Mouse (Mus musculus): ENCODE measurements around the gene Galnt13. TPM values are rescaled to one million over a fixed set of nuclear protein-coding genes. Genes with fewer than 3 reads are reported as not detected.

The Galnt13 gene
- 0.04 TPM in 1 of 2 replicates, not detected in the other for polyA plus RNA-seq (2012)

DNA sequence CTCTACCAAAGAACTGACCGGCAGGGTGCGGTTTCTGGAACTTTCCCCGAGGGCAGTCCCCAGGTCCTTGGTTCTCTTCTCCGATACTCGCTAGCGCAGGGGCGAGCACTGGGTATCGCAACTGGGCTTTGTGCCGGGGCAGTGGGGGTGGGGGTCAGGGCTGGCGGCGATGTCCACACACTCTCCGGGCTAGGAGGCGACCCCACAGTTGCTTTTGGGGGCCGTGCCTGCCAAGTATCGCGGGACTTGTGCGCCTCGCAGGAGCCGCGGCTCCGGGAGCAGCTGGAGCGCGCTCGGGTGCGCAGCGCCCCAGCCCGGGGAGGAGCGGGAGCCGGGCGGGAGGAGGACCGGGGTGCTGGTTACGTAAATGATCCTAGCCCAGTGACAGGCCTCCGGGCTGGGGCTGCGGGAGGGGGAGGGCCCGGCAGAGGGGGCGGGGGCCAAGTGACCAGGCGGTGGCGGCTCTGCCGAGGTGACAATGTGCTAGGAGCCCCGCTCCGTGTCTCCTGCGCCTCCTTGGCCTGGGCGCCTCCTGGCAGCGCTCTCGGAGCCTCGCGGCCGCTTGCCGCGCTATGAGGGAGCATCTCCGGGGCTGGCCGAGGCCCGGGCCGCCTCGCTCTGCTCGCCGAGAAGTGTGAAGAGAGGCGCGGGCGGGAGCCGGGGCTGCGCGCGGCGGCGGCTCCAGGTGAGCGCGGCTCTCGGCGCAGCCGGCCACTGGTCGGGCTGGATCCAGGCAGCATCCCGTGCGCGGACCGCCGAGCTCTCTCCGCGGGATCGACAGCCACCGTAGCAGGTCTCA is at the start of gene Galnt13:
Galnt13 (plus strand) TSS at position 381 of the 799 bp plus-strand sequence.
- Histone ChIP-seq H3K9me3 (ENCODE audit: control insufficient read depth, low read length) (no peaks in the 10 kb centered on the region; the same call in 1 of the 2 replicates), H3K4me3 (replicated peaks) (no peak within 1 kb of the TSS), H3K4me1 (ENCODE audit: control insufficient read depth) (no peaks in the 10 kb centered on the region), H3K27me3 (ENCODE audit: control insufficient read depth) (peaks cover 24% of the 10 kb centered on the region), H3K36me3 (ENCODE audit: control insufficient read depth) (no peaks in the 10 kb centered on the region)
- TF ChIP-seq GATA1 (IDR thresholded peaks at IDR 0.05; ENCODE audit: low read length): no peak
- TF ChIP-seq TAL1 (IDR thresholded peaks at IDR 0.05; ENCODE audit: low read length): no peak

DNA sequence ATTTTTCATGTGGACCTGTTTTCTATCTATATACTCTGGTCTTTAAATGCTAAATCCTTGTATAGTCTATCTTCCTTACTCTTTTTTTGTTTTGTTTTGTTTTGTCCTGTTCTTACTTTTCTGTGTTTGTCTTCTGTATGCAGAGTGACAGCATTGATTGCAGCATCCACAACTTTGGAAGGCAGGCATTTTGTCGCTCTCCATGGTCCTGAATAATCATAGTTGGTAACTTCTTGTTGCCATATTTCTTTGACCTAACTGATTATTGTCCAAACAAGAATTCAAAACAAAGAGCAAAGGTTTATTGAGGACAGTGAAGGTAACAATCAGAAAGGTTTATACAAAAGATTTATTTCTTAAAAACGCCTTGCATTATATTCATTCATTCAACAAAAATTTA is 5.1 kb upstream of the Galnt13 start:
- no peaks in the 10 kb centered on the region for H3K4me1 ChIP-seq (ENCODE audit: control insufficient read depth)
- no peak for TF ChIP-seq GATA1 (IDR thresholded peaks at IDR 0.05; ENCODE audit: low read length)
- no peak for TF ChIP-seq TAL1 (IDR thresholded peaks at IDR 0.05; ENCODE audit: low read length)
- no peaks in the 10 kb centered on the region for H3K36me3 ChIP-seq (ENCODE audit: control insufficient read depth)
- H3K4me3 ChIP-seq (replicated peaks): no peak overlapping the region
- H3K27me3 ChIP-seq (ENCODE audit: control insufficient read depth): peaks cover 7% of the 10 kb centered on the region
- no peaks in the 10 kb centered on the region; the same call in 1 of the 2 replicates for H3K9me3 ChIP-seq (ENCODE audit: control insufficient read depth, low read length)

DNA sequence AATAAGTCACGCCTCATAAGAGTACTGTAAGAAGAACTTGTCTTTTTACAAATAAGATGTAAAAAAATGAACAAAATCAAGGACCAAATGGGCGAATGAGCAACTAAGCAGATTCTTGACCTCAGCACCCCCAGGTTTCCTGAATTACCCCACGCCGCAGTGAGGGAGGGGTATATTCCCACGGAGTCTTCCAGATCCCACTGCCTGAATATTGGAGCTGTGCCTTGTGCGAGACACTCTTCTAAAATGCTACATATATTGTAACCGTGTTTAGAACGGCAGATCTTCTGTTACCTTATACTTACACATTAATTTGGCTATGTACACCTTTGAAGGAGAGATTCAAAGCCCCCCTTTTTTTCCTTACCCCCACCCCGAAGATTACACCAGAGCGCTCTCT is 737 bp upstream of the Galnt13 start:
- no peaks in the 10 kb centered on the region for H3K4me1 ChIP-seq (ENCODE audit: control insufficient read depth)
- H3K27me3 ChIP-seq (ENCODE audit: control insufficient read depth): peaks cover 24% of the 10 kb centered on the region

DNA sequence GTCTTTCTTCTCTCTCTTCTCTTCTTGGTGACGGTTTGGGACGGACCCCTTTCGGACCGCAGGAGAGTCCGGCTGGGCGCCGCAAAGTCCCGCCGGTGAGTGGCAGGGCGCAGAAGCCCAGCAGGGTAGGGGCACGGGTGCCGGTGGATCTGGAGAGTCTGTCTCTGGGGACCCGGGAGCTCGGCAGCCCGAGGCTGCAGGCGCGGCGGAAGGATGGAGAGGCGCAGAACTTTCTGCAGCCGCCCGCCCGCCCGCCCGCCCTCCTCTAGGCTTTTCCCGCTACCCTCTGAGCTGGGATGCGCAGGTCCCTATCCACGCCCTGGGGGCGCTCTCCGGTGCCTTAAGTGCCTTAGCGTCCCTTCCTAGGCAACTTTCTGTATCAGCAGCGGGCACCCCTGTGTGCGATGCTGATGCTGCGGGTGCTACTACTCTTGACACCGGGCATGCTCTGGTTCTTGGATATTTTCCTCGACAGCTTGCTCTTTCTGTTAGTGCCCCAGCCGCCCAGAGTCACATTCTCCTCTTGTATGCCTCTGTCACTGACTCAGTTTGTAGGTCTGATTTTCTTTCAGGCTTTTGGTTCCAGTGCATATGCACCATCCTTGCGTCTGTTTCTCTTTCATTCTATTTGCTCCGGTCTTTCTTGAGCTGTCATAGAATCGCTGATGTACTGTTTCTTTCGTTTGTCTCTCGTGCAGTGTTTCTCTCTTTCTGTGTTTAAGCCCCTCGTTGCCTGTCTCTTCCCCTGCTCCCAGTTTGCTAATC is 801 bp downstream of the Galnt13 start:
- Histone ChIP-seq H3K4me1 (ENCODE audit: control insufficient read depth) (no peaks in the 10 kb centered on the region), H3K27me3 (ENCODE audit: control insufficient read depth) (peaks cover 24% of the 10 kb centered on the region), H3K36me3 (ENCODE audit: control insufficient read depth) (no peaks in the 10 kb centered on the region), H3K4me3 (replicated peaks) (no peak overlapping the region), H3K9me3 (ENCODE audit: control insufficient read depth, low read length) (no peaks in the 10 kb centered on the region; the same call in 1 of the 2 replicates)
- TF ChIP-seq GATA1 (IDR thresholded peaks at IDR 0.05; ENCODE audit: low read length) (no peak), TAL1 (IDR thresholded peaks at IDR 0.05; ENCODE audit: low read length) (no peak)

More for the DNA sequence above, 737 bp upstream of the Galnt13 start:
- Histone ChIP-seq H3K9me3 (ENCODE audit: control insufficient read depth, low read length) (no peaks in the 10 kb centered on the region; the same call in 1 of the 2 replicates), H3K36me3 (ENCODE audit: control insufficient read depth) (no peaks in the 10 kb centered on the region), H3K4me3 (replicated peaks) (no peak overlapping the region)
- no peak for TF ChIP-seq GATA1 (IDR thresholded peaks at IDR 0.05; ENCODE audit: low read length)
- TF ChIP-seq TAL1 (IDR thresholded peaks at IDR 0.05; ENCODE audit: low read length): no peak

DNA sequence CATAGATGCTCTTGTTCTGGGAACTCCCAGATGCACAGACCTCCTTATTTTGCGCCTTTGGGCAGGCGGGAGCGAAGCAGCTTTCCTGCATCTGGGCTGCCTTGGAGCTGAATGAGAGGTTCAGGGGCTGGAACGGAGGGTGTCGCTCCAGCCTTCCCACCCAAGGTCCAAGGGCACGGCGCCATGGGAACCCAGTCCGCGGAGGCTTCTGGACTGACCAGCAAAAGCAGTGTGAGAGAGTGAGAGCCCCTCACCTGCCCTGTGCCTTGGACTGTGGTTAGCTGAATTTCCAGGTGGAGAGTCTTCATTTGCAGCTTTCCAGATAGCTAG is 1.3 kb downstream of the Galnt13 start:
- Histone ChIP-seq H3K4me1 (ENCODE audit: control insufficient read depth) (no peaks in the 10 kb centered on the region), H3K9me3 (ENCODE audit: control insufficient read depth, low read length) (no peaks in the 10 kb centered on the region), H3K27me3 (ENCODE audit: control insufficient read depth) (peaks cover 24% of the 10 kb centered on the region), H3K4me3 (replicated peaks) (no peak overlapping the region), H3K36me3 (ENCODE audit: control insufficient read depth) (no peaks in the 10 kb centered on the region)
- no peak for TF ChIP-seq TAL1 (IDR thresholded peaks at IDR 0.05; ENCODE audit: low read length)
- no peak for TF ChIP-seq GATA1 (IDR thresholded peaks at IDR 0.05; ENCODE audit: low read length)

DNA sequence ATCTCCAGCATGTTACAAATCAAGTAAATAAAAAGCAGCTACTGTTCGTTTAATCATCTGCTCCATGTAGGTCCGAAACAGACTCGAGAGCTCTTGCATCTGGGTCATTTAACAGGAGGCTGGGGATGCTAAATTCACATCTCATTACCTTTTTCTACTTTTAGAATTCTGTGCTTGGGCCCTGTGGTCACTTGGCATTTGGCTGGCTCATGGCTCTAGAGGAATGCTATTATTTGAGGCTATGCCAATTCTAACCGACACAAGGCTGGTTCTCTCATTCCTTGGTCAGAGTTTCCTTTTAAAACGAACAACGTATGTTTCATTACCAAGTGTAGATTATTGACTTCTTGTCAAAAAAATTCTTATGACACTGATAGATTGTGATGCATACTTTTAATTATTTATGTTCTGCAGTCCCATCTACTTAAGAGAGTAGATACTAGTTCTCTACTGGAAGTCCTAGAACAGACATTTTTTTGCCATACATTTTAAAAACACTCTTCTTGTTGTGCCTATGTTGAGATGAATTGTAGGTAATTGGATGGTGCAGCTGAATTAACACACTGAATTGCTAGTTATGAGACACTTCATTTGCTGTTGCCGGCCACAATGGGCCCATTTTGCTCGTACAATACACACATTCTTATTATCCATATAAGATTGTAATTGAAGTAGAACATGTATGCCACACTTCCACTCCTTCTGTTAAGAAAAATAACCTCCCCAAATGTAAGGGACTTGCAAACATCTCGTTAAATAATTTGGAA is 6.8 kb downstream of the Galnt13 start:
- Histone ChIP-seq H3K9me3 (ENCODE audit: control insufficient read depth, low read length) (no peaks in the 10 kb centered on the region), H3K4me1 (ENCODE audit: control insufficient read depth) (no peaks in the 10 kb centered on the region), H3K36me3 (ENCODE audit: control insufficient read depth) (no peaks in the 10 kb centered on the region), H3K27me3 (ENCODE audit: control insufficient read depth) (no peaks in the 10 kb centered on the region; the same call in 1 of the 2 replicates), H3K4me3 (replicated peaks) (no peak overlapping the region)
- TF ChIP-seq TAL1 (IDR thresholded peaks at IDR 0.05; ENCODE audit: low read length) (no peak), GATA1 (IDR thresholded peaks at IDR 0.05; ENCODE audit: low read length) (no peak)

DNA sequence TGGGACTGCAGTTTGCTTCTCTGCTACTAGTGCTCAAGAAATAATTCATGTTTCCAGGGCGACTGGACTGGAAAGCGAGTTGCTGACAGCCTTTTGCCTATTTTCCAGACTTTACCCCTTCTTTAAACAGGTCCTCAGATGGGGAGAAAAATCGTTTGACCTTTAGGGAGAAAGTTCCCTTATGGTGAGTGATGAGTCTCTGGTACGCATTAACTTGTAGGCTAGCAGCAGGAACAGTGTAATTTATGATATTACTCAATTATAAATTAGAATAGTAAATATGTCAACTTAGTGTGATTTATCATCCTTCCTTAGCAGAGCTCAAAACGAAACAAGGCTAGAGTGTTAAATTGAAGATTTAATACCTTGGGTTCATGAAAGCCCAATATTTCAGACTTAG is 47.3 kb downstream of the Galnt13 start:
- Histone ChIP-seq H3K4me3 (replicated peaks) (no peak overlapping the region), H3K27me3 (ENCODE audit: control insufficient read depth) (no peaks in the 10 kb centered on the region), H3K36me3 (ENCODE audit: control insufficient read depth) (no peaks in the 10 kb centered on the region), H3K4me1 (ENCODE audit: control insufficient read depth) (no peaks in the 10 kb centered on the region), H3K9me3 (ENCODE audit: control insufficient read depth, low read length) (no peaks in the 10 kb centered on the region)
- TF ChIP-seq GATA1 (IDR thresholded peaks at IDR 0.05; ENCODE audit: low read length) (no peak), TAL1 (IDR thresholded peaks at IDR 0.05; ENCODE audit: low read length) (no peak)

DNA sequence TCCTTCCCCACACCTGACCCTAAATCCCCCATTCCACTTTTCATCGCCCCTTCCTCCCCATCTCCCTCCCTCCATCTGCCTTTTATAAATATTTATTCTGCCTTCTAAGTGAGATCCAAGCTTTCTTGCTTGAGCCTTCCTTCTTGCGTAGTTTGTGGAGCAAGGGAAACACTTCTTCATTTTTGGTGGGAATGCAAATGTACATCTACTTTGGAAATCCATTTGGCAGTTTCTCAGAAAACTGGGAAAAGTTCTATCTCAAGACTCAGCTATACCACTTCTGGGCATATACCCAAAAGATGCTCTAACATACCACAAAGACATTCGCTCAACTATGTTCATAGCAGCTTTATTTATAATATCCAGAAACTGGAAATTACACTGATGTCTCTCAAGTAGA is 86.9 kb downstream of the Galnt13 start:
- H3K4me1 ChIP-seq (ENCODE audit: control insufficient read depth): no peaks in the 10 kb centered on the region
- H3K4me3 ChIP-seq (replicated peaks): no peak overlapping the region
- H3K36me3 ChIP-seq (ENCODE audit: control insufficient read depth): no peaks in the 10 kb centered on the region
- H3K9me3 ChIP-seq (ENCODE audit: control insufficient read depth, low read length): no peaks in the 10 kb centered on the region; the same call in 1 of the 2 replicates
- H3K27me3 ChIP-seq (ENCODE audit: control insufficient read depth): no peaks in the 10 kb centered on the region
- TF ChIP-seq TAL1 (IDR thresholded peaks at IDR 0.05; ENCODE audit: low read length): no peak
- TF ChIP-seq GATA1 (IDR thresholded peaks at IDR 0.05; ENCODE audit: low read length): no peak
